ENCODE assay signal across 15 mouse cellular contexts in the genomic region with DNA sequence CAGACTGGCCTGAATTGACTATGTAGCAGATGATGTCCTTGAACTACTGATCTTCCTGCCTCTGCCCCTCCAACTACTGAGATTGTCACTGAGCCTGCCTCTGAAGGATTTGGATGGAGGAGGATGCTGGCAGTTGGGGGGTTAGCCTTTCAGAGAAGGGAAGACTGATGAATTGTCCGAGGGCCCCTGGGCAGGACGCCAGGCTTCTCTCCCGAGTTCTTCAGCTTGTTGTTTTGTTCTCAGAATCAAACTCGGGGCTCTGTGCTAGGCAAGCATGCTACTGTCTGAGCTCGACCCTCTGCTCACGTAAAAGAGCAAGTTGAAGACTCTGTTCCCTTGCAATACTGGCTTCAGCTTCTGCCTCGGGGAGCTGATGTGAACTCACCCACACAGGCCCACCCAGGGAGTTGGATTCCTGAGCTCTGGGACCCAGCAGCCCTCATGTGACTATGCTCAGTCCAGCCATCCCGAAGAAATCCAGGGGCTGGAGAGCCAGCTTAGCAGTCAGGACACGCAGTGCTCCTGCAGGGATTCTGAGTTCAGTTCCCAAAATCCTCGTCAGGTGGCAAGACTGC. TPM values are rescaled to one million over a fixed set of nuclear protein-coding genes. Genes with fewer than 3 reads are reported as not detected.
DNase-seq lines count a peak whose midpoint lies in the region; ATAC-seq and TF ChIP-seq lines count a peak whose summit lies in the region.
"Had no signal": no experiment of that assay in that cellular context is flagged by ENCODE, and none has a peak within 500 bp of the region (broad histone marks: within the 10 kb centered on the region; RNA-seq: fewer than 3 reads in every experiment).

No protein-coding gene starts in this region.

- no peaks in the 10 kb centered on the region for H3K9me3 ChIP-seq in midbrain, embryonic 15.5 days
- no peaks in the 10 kb centered on the region for H3K9me3 ChIP-seq in midbrain, embryonic 16.5 days (replicated peaks; ENCODE audit: control insufficient read depth, low read length, poor library complexity, severe bottlenecking)
- H3K9me3 ChIP-seq in forebrain, postnatal 0 days (ENCODE audit: low read length), result no peaks in the 10 kb centered on the region
- no peaks in the 10 kb centered on the region for H3K9me3 ChIP-seq in stomach, postnatal 0 days (ENCODE audit: control insufficient read depth, low read length)
- H3K9me3 ChIP-seq: limb, embryonic 15.5 days; midbrain, embryonic 12.5 days had no signal

- peak overlapping the region; percentile 16; the same call in 1 of the 2 replicates for H3K27ac ChIP-seq in midbrain, embryonic 15.5 days
- no peak overlapping the region for H3K27ac ChIP-seq in midbrain, embryonic 16.5 days (ENCODE audit: low read length)
- H3K27ac ChIP-seq in forebrain, postnatal 0 days (ENCODE audit: low read depth, low read length), result no peak overlapping the region; the same call in 1 of the 2 replicates
- H3K27ac ChIP-seq in stomach, postnatal 0 days (replicated peaks), result peak overlapping the region; percentile 20; the same call in 1 of the 2 replicates
- H3K27ac ChIP-seq: limb, embryonic 15.5 days; midbrain, embryonic 12.5 days had no signal

- ATAC-seq in midbrain, embryonic 15.5 days (replicated peaks), result peak; percentile 57
- ATAC-seq in midbrain, embryonic 16.5 days, result no peak
- peak; percentile 77 for ATAC-seq in forebrain, postnatal 0 days
- no peak for ATAC-seq in stomach, postnatal 0 days (ENCODE audit: low FRiP score, low TSS enrichment)
- ATAC-seq: activated CD4-positive, CD25-positive, alpha-beta regulatory T cell, adult 4 months had no signal

- H3K4me2 ChIP-seq in midbrain, embryonic 15.5 days, result no peak overlapping the region
- no peak overlapping the region for H3K4me2 ChIP-seq in midbrain, embryonic 16.5 days (ENCODE audit: low read length)
- H3K4me2 ChIP-seq in forebrain, postnatal 0 days (ENCODE audit: low read depth), result no peak overlapping the region
- H3K4me2 ChIP-seq in stomach, postnatal 0 days (replicated peaks; ENCODE audit: low read depth), result no peak overlapping the region
- H3K4me2 ChIP-seq: limb, embryonic 15.5 days; midbrain, embryonic 12.5 days had no signal

- peak; percentile 45 for DNase-seq in heart, postnatal 4 days
- DNase-seq in heart, adult 18-20 months, result no peak
- peak; percentile 40 for DNase-seq in forebrain, postnatal 0 days
- DNase-seq in stomach, postnatal 0 days (ENCODE audit: low spot score), result no peak
- DNase-seq in cerebellum, adult 11 months, result no peak
- DNase-seq in thymus, postnatal 10 days (ENCODE audit: low spot score in 2 of 2), result no peak
- DNase-seq: cerebellum, adult 2 months; right cerebral cortex, postnatal 25 days; thymus, postnatal 4 days had no signal

- H3K9ac ChIP-seq in midbrain, embryonic 15.5 days, result no peak overlapping the region
- no peak overlapping the region for H3K9ac ChIP-seq in midbrain, embryonic 16.5 days (ENCODE audit: low read depth, low read length)
- no peak overlapping the region for H3K9ac ChIP-seq in forebrain, postnatal 0 days
- H3K9ac ChIP-seq in stomach, postnatal 0 days (ENCODE audit: low read length), result no peak overlapping the region
- H3K9ac ChIP-seq: limb, embryonic 15.5 days; midbrain, embryonic 12.5 days had no signal

- 22% methylated on average over 10 of the region's 10 CpGs for WGBS in midbrain, embryonic 15.5 days
- WGBS in midbrain, embryonic 16.5 days, result 28% methylated on average over 10 of the region's 10 CpGs
- WGBS in forebrain, postnatal 0 days, result 12% methylated on average over 10 of the region's 10 CpGs
- 29% methylated on average over 10 of the region's 10 CpGs for WGBS in stomach, postnatal 0 days

- no peaks in the 10 kb centered on the region for H3K27me3 ChIP-seq in midbrain, embryonic 15.5 days (replicated peaks)
- H3K27me3 ChIP-seq in midbrain, embryonic 16.5 days (ENCODE audit: control insufficient read depth, insufficient read depth, low read depth, low read length), result no peaks in the 10 kb centered on the region
- H3K27me3 ChIP-seq in forebrain, postnatal 0 days (ENCODE audit: insufficient read depth, low read length), result no peaks in the 10 kb centered on the region
- H3K27me3 ChIP-seq in stomach, postnatal 0 days (ENCODE audit: control insufficient read depth, insufficient read depth, low read length), result no peaks in the 10 kb centered on the region
- H3K27me3 ChIP-seq: limb, embryonic 15.5 days had no signal

- peaks cover 11% of the 10 kb centered on the region for H3K4me1 ChIP-seq in midbrain, embryonic 15.5 days
- H3K4me1 ChIP-seq in midbrain, embryonic 16.5 days (ENCODE audit: control insufficient read depth, insufficient read depth, low read length), result peaks cover 4% of the 10 kb centered on the region; the same call in 1 of the 2 replicates
- H3K4me1 ChIP-seq in forebrain, postnatal 0 days (ENCODE audit: insufficient read depth), result peaks cover 11% of the 10 kb centered on the region
- no peaks in the 10 kb centered on the region for H3K4me1 ChIP-seq in stomach, postnatal 0 days (replicated peaks; ENCODE audit: control insufficient read depth, insufficient read depth)

- H3K36me3 ChIP-seq in midbrain, embryonic 15.5 days (replicated peaks), result no peaks in the 10 kb centered on the region
- no peaks in the 10 kb centered on the region for H3K36me3 ChIP-seq in midbrain, embryonic 16.5 days (ENCODE audit: control insufficient read depth, insufficient read depth, low read length)
- H3K36me3 ChIP-seq in forebrain, postnatal 0 days (ENCODE audit: insufficient read depth), result no peaks in the 10 kb centered on the region
- no peaks in the 10 kb centered on the region for H3K36me3 ChIP-seq in stomach, postnatal 0 days (ENCODE audit: control insufficient read depth, insufficient read depth, low read length)
- H3K36me3 ChIP-seq: limb, embryonic 15.5 days; midbrain, embryonic 12.5 days had no signal

- TF ChIP-seq CTCF in forebrain, postnatal 0 days (IDR thresholded peaks at IDR 0.05; ENCODE audit: low read depth), result no peak
- no peak for TF ChIP-seq CTCF in stomach, postnatal 0 days (IDR thresholded peaks at IDR 0.05; ENCODE audit: low read depth)

- TF ChIP-seq EP300 in stomach, postnatal 0 days (optimal IDR thresholded peaks at IDR 0.05), result no peak

- no peak overlapping the region for H3K4me3 ChIP-seq in midbrain, embryonic 15.5 days
- H3K4me3 ChIP-seq in midbrain, embryonic 16.5 days (ENCODE audit: low read depth, low read length), result no peak overlapping the region
- H3K4me3 ChIP-seq in forebrain, postnatal 0 days (ENCODE audit: low read depth, low read length), result no peak overlapping the region
- H3K4me3 ChIP-seq in stomach, postnatal 0 days (ENCODE audit: low read depth, low read length), result no peak overlapping the region
- H3K4me3 ChIP-seq: limb, embryonic 15.5 days; midbrain, embryonic 12.5 days had no signal

RNA-seq across cellular contexts. Expression of gene Ucp2, which starts 4.6 kb away (rescaled TPM):
- total RNA-seq in heart, postnatal 4 days (2021), result 100 to 1,000 TPM; 338 to 355 TPM
- 100 to 1,000 TPM; 255 to 377 TPM for total RNA-seq in heart, adult 18-20 months (2021)
- polyA plus RNA-seq in midbrain, embryonic 15.5 days (2015; fragmentation: Nextera tagmentation; extraction: Ambion mirVana), result 57.2 and 61.6 TPM in 2 replicates
- 59.5 and 69.5 TPM in 2 replicates for polyA plus RNA-seq in midbrain, embryonic 16.5 days (2015; fragmentation: Nextera tagmentation; extraction: Ambion mirVana)
- total RNA-seq in forebrain, postnatal 0 days (2014; rRNA removed), result 28.9 and 88.3 TPM in 2 replicates
- polyA plus RNA-seq in forebrain, postnatal 0 days (2015; fragmentation: Nextera tagmentation; extraction: Ambion mirVana), result 83.6 and 106 TPM in 2 replicates
- 618 and 662 TPM in 2 replicates for polyA plus RNA-seq in stomach, postnatal 0 days (2015; fragmentation: Nextera tagmentation; extraction: Ambion mirVana)

RNA-seq across cellular contexts. Expression of gene Ucp3, which starts 15.8 kb away (rescaled TPM):
- 10 to 100 TPM; 15.2 to 16.5 TPM for total RNA-seq in heart, postnatal 4 days (2021)
- total RNA-seq in heart, adult 18-20 months (2021), result 10 to 100 TPM; 15.7 to 43.8 TPM
- not detected in 2 replicates for polyA plus RNA-seq in midbrain, embryonic 15.5 days (2015; fragmentation: Nextera tagmentation; extraction: Ambion mirVana)
- polyA plus RNA-seq in midbrain, embryonic 16.5 days (2015; fragmentation: Nextera tagmentation; extraction: Ambion mirVana), result not detected in 2 replicates
- total RNA-seq in forebrain, postnatal 0 days (2014; rRNA removed), result 0.15 and 0.19 TPM in 2 replicates
- polyA plus RNA-seq in forebrain, postnatal 0 days (2015; fragmentation: Nextera tagmentation; extraction: Ambion mirVana), result not detected in 2 replicates
- 1.4 and 1.7 TPM in 2 replicates for polyA plus RNA-seq in stomach, postnatal 0 days (2015; fragmentation: Nextera tagmentation; extraction: Ambion mirVana)
- polyA plus RNA-seq: activated CD4-positive, CD25-positive, alpha-beta regulatory T cell, adult 4 months; midbrain, embryonic 12.5 days had no signal

RNA-seq across cellular contexts. Expression of gene Dnajb13, which starts 26.2 kb away (rescaled TPM):
- total RNA-seq in heart, postnatal 4 days (2021), result not detected
- under 1 TPM in 1 of 2 experiments, not detected in 1; 0.18 TPM for total RNA-seq in heart, adult 18-20 months (2021)
- polyA plus RNA-seq in midbrain, embryonic 15.5 days (2015; fragmentation: Nextera tagmentation; extraction: Ambion mirVana), result 3.7 and 4.9 TPM in 2 replicates
- 3.9 and 4.4 TPM in 2 replicates for polyA plus RNA-seq in midbrain, embryonic 16.5 days (2015; fragmentation: Nextera tagmentation; extraction: Ambion mirVana)
- total RNA-seq in forebrain, postnatal 0 days (2014; rRNA removed), result 3.4 TPM in 2 replicates
- polyA plus RNA-seq in forebrain, postnatal 0 days (2015; fragmentation: Nextera tagmentation; extraction: Ambion mirVana), result 4.0 and 7.0 TPM in 2 replicates
- polyA plus RNA-seq in stomach, postnatal 0 days (2015; fragmentation: Nextera tagmentation; extraction: Ambion mirVana), result 0.45 and 0.54 TPM in 2 replicates
- total RNA-seq: heart, postnatal 10 days had no signal

RNA-seq across cellular contexts. Expression of gene Coa4, which starts 48.3 kb away (rescaled TPM):
- 10 to 100 TPM in 1 of 2 experiments, 1 to 10 TPM in 1; 9.7 to 10.6 TPM for total RNA-seq in heart, postnatal 4 days (2021)
- 10 to 100 TPM; 16.2 to 17.6 TPM for total RNA-seq in heart, adult 18-20 months (2021)
- polyA plus RNA-seq in midbrain, embryonic 15.5 days (2015; fragmentation: Nextera tagmentation; extraction: Ambion mirVana), result 15.5 and 17.7 TPM in 2 replicates
- polyA plus RNA-seq in midbrain, embryonic 16.5 days (2015; fragmentation: Nextera tagmentation; extraction: Ambion mirVana), result 15.7 and 17.2 TPM in 2 replicates
- total RNA-seq in forebrain, postnatal 0 days (2014; rRNA removed), result 4.8 and 10.3 TPM in 2 replicates
- polyA plus RNA-seq in forebrain, postnatal 0 days (2015; fragmentation: Nextera tagmentation; extraction: Ambion mirVana), result 3.5 and 5.7 TPM in 2 replicates
- polyA plus RNA-seq in stomach, postnatal 0 days (2015; fragmentation: Nextera tagmentation; extraction: Ambion mirVana), result 25.2 and 27.2 TPM in 2 replicates

Comparison
In these comparisons a context has a peak if more than half of its experiments do, and no peak if none do; other contexts are left out.
1. DNase-seq: peak in heart, postnatal 4 days (single experiment) and forebrain, postnatal 0 days (single experiment); none in heart, adult 18-20 months (0 of 2), stomach, postnatal 0 days (single experiment), cerebellum, adult 11 months (single experiment) and thymus, postnatal 10 days (0 of 2).
2. ATAC-seq: peak in midbrain, embryonic 15.5 days (single experiment) and forebrain, postnatal 0 days (single experiment); none in midbrain, embryonic 16.5 days (single experiment) and stomach, postnatal 0 days (single experiment).
3. H3K27ac ChIP-seq: peak in midbrain, embryonic 15.5 days (single experiment) and stomach, postnatal 0 days (single experiment); none in midbrain, embryonic 16.5 days (single experiment) and forebrain, postnatal 0 days (single experiment).